Mouse (Mus musculus) adrenal gland, postnatal 10 days (tissue): ENCODE results near the gene Abcg4. TPM values are rescaled to one million over a fixed set of nuclear protein-coding genes. Genes with fewer than 3 reads are reported as not detected.
"Not testable (repeated sequence)": the region's sequence is repeated elsewhere in the genome, so short reads cannot be mapped to it uniquely, and the experiment has no call there.

Source experiments
- DNase-seq: peaks from one replicate; pipeline ENCODE4 v3.0.0; 2021; ENCODE audit warnings: mixed read lengths
- total RNA-seq, 2 experiments: library from RNA; stranded (reverse); gene quantifications; 2 replicates each; pipeline ENCODE4 v1.2.3; 2021

Gene Abcg4
- total RNA-seq, 2 experiments from 2014 or later, result 15.0 to 23.1 TPM

DNA sequence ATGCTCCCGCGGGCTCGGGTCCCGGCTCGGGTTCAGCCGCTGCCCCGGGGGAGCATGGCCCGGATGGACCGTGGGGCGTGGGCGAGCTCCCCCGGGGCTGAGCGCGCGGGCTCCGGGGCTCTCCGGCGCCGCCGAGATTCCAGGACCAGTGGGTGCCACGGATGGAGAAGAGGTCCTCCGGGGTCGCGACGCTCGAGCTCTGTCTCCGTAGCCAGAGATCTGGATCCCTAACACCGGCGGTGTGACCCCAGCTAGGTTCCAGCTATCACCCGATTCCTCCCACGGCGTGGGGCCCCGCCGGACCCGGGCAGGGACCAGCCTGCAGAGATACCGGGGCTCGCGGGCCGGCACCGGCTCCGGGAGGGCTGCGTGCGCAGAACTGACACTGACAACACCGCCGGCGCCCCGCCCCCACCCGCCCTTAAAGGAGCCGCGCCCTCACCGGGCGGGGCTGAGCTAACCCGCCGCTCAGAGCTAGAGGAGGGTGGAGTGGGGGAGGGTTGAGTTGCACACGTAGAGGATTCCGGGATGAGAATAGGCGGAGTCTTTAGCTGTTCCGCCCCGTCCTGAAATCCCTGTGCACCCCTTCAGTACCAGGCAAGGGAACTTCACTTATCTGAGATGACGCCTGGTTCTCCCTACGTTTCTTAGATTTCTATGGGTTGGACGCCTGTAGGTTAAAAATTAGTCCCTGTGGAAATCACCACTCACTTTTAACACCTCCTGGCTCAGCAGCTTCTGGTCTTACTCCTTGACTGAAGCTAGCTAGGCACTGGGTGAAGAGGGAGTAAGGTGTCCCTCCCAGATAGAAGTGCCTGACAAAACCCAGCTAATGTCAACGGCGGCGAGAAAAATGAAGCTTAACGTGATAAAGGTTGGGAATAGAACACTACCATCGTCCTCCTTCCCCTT lies 31.7 kb upstream of the Abcg4 start, which contains the start of gene C2cd2l:
Gene C2cd2l (minus strand): TSS at position 399 of the 912 bp plus-strand sequence.
- DNase-seq, result peak; percentile 91

DNA sequence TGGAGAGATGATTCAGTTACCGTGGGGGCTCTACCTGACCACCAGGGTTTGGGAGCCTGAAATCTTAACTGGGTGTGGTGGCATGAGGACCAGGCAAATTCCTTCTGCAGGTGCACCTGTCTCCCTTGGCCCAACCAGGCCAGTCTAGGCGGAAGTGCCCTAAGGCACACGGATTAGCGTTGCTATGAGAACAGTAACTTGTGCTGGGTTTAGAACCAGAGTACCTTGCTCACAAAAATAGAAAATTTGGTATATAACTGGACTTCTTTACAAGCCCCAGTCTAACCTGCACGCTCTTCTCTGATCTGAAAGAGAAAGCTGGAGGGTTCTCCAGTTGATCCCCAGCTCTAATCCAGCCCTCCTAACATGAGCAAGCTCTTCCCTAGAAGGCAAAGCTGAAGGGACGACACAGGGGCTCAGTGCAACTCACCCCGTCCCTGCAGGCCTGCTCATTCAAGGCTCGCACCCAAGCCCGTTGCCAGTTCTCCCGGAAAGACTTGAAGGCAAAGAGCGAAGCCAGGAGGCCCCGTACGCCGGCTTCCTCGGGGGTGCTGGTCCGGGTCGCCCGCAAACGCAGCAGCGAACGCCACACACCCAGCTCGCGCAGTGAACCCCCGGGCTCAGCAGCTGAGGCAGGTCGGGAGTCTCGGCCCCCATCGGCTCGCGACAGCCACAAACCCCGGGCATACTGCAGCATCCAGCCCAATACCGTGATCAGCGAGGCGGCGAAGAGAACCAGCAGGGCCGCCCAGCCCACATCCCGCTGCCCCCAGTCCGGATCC lies 30.9 kb upstream of the Abcg4 start:
- peak; percentile 56 for DNase-seq

DNA sequence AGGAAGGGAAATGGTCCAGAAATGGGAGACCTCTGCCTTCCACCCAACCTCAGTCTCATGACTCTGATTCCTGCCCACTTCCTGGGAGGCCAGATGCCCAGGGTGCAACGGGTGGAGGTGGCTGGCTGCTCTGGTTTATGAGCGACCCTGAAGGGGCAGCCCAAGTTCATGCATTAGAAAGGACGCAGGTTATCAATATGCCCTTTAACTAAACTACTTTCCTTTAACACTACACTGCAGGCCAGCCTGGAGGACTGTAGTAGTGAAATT lies 30.3 kb upstream of the Abcg4 start:
- DNase-seq, result no peak

DNA sequence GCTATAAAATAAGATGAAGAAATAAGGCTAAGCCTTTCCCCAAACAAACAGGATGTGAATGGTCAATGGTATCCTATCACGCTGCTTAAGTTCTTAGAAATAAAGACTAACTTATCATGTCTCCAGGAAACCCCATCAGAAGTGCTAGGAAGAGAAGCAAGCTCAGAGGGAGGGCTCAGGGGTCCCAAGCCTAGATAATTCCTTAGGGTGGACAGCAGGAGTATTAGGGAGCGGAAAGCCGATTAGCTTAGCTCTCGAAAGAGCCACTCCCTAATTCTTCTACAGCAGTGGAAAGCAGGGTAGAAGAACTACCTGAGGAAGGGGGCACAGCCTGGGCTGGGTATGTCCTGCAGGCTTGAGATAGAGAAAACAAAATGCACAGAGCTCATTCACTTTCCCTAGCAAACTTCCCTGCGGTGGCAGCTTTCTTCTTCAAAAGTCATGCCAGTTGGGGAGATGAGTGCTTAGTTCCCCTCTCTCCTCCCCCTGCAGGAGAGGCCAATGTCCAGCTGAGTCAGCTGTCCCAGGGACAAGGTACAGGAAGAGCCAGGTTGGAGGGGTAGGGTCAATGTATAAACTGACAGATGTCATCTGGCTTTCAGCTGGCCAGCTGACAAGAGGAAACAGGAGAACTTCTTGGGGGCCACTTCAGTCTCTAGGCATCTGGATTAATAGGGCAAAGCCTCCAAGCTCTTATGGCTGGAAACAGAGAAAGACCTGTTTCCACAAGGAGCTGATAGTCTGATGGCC lies 29.8 kb upstream of the Abcg4 start:
- peak; percentile 46 for DNase-seq

DNA sequence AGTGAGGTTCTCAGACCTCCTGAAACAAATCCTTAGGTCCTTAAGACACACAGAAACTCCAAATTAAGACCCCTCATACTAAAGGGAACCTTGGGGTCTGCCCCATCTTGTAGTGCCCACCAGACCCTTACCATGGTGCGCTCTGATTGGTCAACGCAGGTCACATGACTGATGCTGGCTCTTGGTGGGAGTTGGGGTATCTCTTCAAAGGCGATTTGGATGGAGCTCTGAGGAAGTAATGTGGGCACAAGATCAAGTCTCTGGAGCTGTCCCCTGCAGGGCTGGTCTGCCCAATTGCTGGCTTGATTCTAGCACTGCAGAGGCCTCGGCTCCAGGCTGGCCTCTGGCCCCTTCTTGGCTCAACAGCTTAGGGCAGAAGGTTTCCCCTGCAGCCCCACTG lies 29.0 kb upstream of the Abcg4 start:
- DNase-seq, result no peak

DNA sequence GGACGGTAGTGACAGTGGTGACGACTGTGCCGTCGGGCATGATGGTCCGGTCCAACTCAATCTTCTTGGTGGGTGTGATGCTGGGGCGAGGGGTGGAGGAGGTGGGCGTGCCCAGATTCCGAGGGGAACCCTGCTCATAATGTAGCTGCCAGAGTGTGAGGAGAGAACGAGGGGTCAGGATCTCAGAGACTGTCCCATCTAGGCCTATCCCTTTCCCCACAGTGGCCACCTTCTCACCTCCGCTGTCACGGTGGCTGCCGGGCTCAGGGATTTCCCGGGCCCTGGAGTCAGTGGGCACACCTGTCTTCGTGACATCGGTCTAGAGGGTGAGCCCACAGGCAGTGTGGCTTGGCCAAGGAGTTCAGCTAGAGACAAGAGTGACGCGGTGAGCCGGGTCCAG lies 26.5 kb upstream of the Abcg4 start:
- DNase-seq, result no peak

DNA sequence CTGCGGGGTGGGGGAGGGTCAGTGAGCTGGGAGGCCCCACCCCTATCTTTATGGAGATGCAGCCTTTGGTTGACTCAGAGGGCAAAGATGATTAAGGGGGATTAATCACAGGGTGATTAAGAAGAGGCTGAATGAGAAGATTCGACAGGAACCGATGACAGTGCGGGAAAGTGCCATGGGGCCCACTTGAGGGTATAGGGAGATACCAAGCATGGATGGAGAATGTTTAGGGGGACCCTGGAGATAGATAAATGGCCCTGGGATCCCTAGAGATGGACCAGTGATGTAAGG lies 25.8 kb upstream of the Abcg4 start:
- DNase-seq, result no peak

DNA sequence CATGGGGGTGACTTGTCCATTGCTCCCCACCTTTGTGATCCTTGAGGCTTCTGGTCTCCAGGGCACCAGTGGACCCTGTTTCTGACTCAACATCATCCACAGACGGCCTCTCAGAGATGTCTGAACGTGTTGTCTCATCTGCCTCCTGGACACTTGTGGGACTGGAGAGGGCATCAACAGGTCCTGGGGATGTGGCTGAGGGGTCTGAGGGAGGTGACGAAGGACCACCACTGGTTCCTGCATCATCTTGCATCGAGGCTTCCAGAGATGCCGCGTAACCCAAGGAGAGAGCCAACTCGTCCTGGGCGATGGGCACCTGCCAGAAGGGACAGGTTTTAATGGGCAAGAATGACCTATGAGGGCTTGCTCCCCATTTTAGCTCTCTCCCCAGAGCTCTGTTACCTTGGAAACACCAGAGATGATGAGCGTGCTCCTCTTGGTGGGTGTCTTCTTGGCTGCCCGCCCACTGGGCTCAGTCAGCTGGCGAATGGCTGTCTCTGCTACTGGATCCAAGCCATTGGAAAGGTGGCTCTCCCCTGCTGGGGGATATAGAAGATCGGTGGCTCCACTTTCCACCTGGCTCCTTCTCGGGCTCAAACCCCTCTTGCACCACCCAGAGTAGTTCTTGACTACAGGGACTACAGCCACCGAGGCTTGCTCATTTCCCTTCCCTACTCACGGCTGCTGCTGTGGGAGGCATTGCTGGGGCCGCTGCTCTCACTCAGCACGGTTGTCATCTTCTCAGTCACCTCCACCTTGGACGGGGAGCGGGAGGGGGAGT lies 25.3 kb upstream of the Abcg4 start:
- no peak for DNase-seq

DNA sequence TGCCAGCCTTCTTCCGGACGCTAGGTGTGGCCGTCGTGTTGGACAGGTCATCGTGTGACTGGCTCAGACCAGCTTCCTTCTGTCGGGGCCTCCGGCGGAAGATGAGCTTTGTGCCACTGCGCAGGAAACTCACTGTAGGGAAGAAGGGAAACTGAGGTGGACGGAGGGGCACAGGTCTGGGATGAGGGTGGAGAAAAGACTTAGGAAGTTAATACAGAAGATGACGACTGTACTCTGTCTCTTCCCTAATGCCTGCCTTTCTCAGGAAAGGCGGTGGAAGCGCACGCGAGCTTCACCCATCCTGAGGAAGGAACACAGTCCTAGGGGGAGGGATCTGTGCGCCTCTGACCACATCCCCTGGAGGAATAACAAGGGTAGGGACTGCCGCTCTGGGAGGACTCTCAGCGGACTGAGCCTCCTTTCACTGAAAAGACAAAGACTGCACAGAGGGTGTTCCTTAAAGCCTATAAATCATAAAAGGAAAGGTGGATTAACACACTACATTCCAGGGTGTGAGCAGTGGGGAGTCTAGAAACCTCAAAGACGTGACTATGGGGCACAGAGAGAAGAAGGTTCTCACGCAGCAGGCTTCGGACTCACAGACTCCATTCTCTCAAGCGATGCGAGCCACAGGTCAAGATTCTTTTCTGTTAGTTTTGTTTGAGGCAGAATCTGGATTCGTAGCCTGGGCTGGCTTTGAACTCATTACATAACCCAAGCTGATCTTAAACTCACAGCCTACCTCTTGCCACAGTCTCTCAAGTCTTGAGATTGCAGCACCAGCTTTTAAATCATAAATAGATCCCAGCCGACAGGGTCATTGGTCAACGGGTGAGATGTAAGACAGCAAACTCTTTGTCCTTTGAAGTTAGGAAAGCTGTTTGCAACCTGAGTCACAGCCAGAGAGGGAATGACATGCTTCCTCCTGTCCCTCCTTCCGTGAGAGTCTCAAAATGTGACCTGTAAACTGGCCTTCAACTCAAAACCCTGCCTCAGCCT lies 23.0 kb upstream of the Abcg4 start:
- DNase-seq, result peak; percentile 28

DNA sequence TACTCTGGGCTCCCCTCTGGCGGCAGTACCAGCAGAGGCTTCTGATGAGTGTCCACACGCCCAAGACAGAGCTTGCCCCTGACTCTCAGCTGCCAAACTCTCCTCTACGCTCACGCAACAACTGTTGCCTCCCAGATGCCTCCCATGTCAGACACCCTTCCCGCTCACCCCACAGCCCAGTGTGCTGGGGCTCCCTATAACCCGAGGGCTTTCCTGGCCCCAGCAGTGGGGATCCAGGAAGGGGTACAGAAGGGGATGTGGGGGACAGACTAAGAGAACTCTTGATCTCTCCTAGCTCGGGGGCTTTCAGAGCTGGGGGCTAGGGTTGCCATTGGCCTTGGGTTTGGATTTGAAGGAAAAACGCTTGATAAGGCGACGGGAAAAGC lies 22.3 kb upstream of the Abcg4 start:
- DNase-seq, result no peak

DNA sequence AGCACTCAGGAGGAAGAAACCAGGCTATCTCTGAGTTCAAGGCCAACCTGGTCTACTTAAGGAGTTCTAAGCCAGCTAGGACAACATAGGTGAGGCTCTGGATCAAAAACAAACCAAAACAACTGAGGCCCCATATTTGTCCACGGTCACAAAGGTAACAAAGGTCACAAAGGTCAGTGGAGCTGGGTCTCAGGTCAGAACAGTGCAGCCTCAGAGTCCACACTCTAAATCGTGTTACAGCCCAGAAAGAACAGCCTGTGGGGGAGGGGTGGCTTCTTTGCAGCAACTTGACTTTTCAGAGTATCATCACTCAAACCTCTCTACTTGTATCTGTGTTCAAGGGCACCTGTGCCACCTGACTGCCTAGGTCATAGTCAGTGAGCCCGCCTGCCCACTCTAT lies 21.3 kb upstream of the Abcg4 start:
- peak; percentile 30 for DNase-seq

DNA sequence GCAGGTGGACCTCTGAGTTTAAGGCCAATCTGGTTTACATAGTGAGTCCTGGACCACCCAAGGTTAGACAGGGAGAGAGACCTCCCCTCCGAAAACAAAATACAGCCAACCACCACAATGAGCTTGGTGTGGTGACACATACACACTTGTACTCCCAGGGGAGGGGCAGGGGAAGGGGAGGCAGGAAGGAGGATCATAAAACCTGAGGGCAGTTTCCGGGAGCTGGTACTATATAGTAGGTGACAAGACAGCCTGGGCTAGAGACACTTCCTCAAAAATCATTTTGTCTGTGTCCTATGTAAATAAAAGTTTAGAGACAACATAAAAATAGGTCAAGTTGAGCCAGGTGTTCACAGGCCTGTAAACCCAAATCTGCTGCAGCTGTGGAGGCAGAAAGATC lies 18.8 kb upstream of the Abcg4 start:
- no peak for DNase-seq

DNA sequence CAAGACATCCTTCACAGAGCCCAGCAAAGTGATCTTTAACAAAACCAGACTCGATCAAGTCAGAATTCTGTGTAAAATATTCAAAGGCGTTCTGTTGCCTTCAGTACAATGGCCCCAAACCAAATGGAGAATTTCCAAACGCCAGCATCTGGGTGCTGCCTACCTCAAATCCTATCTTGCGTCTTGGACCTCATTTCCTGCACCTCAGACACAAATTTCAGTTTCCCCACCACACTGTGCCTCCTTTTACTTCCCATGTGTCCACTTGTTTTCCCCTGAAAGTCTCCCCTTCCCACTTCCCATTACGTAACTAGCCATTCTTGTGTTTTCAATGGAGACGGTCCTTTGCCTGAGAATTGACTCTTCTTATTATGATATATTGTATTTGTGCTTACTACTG lies 18.1 kb upstream of the Abcg4 start:
- DNase-seq, result no peak

DNA sequence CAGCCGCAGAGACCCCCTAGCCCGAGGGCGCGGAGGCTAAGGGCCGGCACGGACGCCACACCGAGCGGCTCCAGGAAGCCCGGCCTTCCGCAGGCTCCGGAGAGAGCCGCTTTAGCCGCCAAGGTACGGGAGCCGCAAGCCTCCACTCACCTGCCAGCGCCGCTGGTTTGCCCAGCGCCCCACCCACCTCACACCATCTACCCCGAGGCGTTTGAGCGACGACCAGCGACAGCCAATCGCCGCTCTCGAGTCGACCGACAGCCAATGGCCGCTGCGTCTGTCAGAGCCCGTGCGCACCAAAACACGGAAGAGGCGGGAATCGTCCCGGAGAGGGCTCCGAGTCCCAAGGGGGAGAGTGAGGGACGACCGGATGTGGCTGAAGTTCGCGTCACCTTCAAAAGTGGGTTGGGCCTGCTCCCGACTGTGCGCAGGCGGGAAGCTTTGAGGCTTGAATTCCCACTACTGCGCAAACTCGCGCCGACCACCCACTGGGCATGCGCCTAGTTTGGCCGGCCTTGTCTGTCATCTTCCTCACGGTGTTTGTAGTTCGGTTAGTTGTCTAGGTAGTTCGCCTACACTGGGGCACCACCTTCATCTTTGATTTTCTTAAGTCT lies 17.2 kb upstream of the Abcg4 start, which contains the start of gene Hinfp:
Gene Hinfp (minus strand): TSS at position 206 of the 614 bp plus-strand sequence.
- peak; percentile 99 for DNase-seq

DNA sequence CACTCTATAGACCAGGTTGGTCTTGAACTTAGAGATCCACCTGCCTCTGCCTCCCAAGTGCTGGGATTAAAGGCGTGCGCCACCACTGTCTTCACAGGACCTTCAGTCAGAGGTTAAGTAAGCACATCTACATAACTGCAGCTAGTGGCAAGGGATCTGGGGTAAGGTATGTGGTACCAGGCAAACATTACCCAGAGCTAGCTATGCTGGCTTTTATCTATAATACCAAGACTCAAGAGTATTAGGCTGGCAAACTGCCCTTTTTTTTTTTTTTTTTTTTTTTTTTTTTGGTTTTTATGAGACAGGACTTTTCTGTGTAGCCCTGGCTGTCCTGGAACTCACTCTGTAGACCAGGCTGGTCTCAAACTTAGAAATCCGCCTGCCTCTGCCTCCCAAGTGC lies 11.6 kb upstream of the Abcg4 start:
- not testable (repeated sequence) for DNase-seq

DNA sequence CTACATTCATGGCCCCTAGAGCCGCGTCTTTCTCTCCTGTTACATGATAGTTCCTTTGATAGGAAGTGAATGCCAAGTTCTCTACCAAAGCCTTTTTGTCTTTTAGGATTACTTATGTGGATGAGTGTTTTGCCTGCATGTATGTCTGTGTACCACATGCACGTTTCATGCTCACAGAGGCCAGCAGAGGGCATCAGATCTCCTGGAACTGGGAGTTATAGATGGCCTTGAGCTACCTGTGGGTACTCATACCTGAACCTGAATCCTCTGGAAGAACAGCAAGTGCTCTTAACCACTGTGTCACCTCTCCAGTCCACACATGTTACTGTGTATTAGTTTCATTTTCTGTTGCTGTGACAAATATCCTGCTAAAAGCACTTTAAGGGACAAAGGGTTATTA lies 4.1 kb upstream of the Abcg4 start:
- DNase-seq, result peak; percentile 50

DNA sequence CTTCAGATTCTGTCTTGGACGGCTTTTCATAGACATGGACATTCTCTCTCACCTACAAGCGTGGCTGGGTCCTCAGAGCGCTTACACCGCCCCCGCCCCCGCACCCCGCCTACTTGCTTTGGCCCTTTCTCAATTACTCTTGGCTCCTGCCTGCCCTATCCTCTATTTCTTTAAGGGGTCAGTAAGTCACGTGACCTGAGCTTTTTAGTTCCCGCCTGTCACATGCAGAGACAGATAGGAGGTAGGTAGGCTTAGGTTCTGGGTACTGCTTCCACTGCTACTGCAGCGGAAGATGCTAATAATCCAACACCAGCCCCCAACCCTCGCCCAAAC lies 510 bp upstream of the Abcg4 start:
- DNase-seq, result no peak

DNA sequence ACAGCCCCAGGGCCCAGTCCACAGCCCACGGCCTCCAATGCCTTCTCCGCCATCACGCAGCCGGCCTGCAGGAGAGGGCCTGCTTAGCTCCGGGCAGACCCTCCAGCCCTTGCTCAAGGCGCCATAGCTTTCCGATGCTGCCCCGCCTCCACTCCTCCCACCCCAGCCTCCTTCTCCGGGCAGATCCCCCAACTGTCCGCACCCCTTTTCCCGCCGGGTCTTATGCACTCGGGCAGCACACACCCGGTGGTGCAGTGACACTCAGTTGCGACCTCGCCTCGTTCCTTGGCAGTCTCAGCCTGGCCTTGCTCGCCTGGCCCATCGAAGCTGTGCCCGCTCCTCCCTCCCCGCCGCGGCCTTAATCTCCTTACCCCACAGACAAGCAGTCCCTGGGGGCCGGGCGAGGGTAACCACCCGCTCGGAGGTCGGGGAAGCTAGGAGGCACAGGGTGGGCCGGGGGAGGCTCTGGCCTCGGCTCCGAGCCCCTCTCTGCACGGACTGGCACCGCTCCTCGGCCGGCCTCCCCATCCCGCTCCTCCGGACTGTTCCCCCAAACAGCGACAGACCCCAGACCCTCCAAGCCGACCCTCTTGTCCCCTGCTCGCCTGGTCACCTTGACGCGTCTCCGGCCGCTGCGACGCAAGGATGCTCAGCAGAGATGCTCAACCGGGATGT lies 877 bp downstream of the Abcg4 start:
- DNase-seq, result peak; percentile 62

DNA sequence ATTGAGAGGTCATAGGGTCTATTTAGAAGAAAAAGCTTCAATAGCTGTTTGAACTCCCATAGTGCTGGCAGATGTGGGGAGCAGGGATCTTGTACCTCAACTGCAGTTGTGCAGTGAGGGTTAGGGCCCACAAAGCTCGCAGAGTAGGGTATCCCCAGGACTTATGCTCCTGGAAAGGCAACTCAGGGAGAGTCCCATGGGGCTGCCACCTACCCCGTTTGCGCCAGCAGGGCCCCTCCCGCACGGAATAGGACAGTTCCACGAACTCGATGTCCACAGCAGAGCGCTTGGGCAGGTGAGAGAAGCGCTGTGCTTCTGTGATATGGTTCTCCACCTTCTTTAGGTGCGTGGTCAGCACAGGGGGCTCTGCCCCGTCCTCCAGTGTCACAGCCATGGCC lies 1.4 kb downstream of the Abcg4 start:
- DNase-seq, result peak; percentile 31

DNA sequence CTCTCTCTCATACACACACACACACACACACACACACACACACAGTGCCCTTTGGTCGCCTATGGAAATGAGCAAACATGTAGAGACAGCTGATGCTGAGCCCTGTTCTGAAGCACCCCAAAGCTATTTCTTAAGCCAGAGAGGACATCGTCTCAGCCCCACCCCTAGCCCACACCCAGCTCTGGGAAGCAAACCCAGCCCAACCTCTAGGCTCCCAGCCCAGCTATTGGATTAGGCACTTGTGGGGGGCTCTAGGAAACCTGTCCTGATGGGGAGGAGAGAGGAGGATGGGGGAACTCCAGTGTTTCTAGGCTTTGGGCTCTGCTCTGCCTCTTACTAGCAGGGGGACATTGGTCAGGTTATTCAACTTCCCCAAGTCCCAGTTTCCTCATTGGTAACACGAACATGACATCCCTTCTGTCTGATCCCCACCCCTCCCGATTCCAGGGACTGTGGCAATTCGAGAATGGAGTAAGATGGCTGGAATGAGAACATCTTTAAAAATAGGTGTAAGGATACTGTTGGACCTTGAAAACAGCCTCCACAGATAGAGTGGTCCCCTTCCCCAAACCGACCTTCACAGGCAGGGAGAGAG lies 2.1 kb downstream of the Abcg4 start:
- DNase-seq, result peak; percentile 28
